Mouse (Mus musculus) lung, postnatal 0 days (tissue): ENCODE results near the gene Thegl.

Source experiments
- CTCF ChIP-seq: IDR thresholded peaks from 2 replicates; pipeline ENCODE4 v1.5.1; 2016; ENCODE audit warnings: antibody characterized with exemption, mild to moderate bottlenecking
- EP300 ChIP-seq: IDR thresholded peaks from 2 replicates; pipeline ENCODE4 v1.6.1; 2016; ENCODE audit warnings: antibody characterized with exemption, mild to moderate bottlenecking, control low read depth

GRCm38 (mm10) chr5:77099317-77099996 is 83.6 kb downstream of the Thegl start:
- TF ChIP-seq CTCF (no peak), EP300 (peak; percentile 73)
